Mouse (Mus musculus) forebrain, embryonic 16.5 days (tissue): Measurements from ENCODE around the gene Olfr702. TPM values are rescaled to one million over a fixed set of nuclear protein-coding genes. Genes with fewer than 3 reads are reported as not detected.

Experiments used
- polyA plus RNA-seq: library from polyadenylated mRNA; unstranded; fragments of >200 nt; fragmentation: Nextera tagmentation; extraction: Ambion mirVana; gene quantifications from 2 replicates; pipeline ENCODE4 v1.2.1, GENCODE M21; 2015

Gene Olfr702
- polyA plus RNA-seq, 1 experiment from 2014 or later: not detected

Other genes starting within 250 kb of the Olfr702 start
- not detected in 2 replicates for gene Olfr693, start 153.3 kb downstream of the Olfr702 start, polyA plus RNA-seq
- gene Olfr694, start 142.1 kb downstream of the Olfr702 start, polyA plus RNA-seq: not detected in 2 replicates
- not detected in 2 replicates for gene Olfr695, start 117.5 kb downstream of the Olfr702 start, polyA plus RNA-seq
- not detected in 2 replicates for gene Olfr697, start 91.5 kb downstream of the Olfr702 start, polyA plus RNA-seq
- not detected in 2 replicates for gene Olfr698, start 78.5 kb downstream of the Olfr702 start, polyA plus RNA-seq
- gene Olfr699, start 40.7 kb downstream of the Olfr702 start, polyA plus RNA-seq: not detected in 2 replicates
- not detected in 2 replicates for gene Olfr700, start 25.1 kb downstream of the Olfr702 start, polyA plus RNA-seq
- gene Olfr701, start 19.8 kb downstream of the Olfr702 start, polyA plus RNA-seq: not detected in 2 replicates
- not detected in 2 replicates for gene Olfr703, start 9.5 kb upstream of the Olfr702 start, polyA plus RNA-seq
- not detected in 2 replicates for gene Olfr704, start 29.3 kb upstream of the Olfr702 start, polyA plus RNA-seq
- gene Olfr705, start 43.0 kb upstream of the Olfr702 start, polyA plus RNA-seq: not detected in 2 replicates
- gene Olfr706, start 54.3 kb upstream of the Olfr702 start, polyA plus RNA-seq: not detected in 2 replicates
- gene Olfr707, start 67.3 kb upstream of the Olfr702 start, polyA plus RNA-seq: not detected in 2 replicates
- gene Olfr1532-ps1, start 74.1 kb upstream of the Olfr702 start, polyA plus RNA-seq: not detected in 2 replicates
- gene Olfr709-ps1, start 98.3 kb upstream of the Olfr702 start, polyA plus RNA-seq: not detected in 2 replicates
- not detected in 2 replicates for gene Olfr710, start 114.4 kb upstream of the Olfr702 start, polyA plus RNA-seq
- gene Olfr6, start 130.0 kb upstream of the Olfr702 start, polyA plus RNA-seq: not detected in 2 replicates
- gene Olfr711, start 141.6 kb upstream of the Olfr702 start, polyA plus RNA-seq: not detected in 2 replicates
- not detected in 2 replicates for gene Olfr2, start 172.2 kb upstream of the Olfr702 start, polyA plus RNA-seq
- gene Olfr713, start 197.3 kb upstream of the Olfr702 start, polyA plus RNA-seq: not detected in 2 replicates
- gene Olfr714, start 237.1 kb upstream of the Olfr702 start, polyA plus RNA-seq: not detected in 2 replicates